Mouse (Mus musculus): ENCODE measurements around the gene Zfp654.

Zfp654 gene

DNA sequence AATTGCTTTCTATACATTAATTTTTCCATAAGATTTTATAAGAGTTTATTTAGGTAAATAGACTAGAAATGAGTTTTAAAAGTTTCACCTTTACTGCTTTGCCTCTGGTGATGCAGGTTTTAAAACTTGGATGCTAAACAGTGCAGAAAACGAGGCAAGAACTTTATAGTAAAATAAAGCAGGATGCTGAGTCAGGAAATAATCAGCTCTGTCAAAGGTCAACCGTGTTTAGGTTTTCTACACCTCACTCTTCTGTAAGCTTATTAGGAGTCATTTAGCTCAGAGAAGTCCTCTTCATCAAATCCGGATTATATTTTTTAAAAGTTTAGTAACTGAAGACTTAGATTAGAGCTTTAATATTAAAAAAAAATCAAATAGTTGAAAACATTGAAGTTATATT is 5.5 kb upstream of the Zfp654 start:
- DNase-seq (ENCODE audit: inconsistent age in 2 of 2, low spot score in 1 of 2) = no peak

DNA sequence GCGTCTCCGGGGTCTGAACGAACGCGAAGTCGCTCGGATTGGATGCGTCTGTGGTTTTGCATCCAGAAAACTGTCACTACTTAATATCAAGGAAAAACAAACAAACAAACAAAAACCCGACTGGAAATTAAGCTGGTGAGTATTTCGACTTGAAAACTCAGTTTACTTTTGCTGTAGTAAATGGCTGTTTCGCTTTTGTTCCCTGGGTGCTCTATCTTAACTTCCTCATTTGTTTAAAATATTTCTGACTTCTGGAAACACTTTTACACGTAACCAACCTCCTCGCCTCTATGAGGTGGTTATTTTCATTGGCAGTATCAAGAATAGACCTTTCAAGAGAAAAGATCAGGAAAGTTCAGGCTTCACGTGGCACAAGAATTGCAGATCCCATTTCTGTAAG is 1.4 kb upstream of the Zfp654 start:
- DNase-seq (ENCODE audit: inconsistent age in 2 of 2, low spot score in 1 of 2) = no peak

DNA sequence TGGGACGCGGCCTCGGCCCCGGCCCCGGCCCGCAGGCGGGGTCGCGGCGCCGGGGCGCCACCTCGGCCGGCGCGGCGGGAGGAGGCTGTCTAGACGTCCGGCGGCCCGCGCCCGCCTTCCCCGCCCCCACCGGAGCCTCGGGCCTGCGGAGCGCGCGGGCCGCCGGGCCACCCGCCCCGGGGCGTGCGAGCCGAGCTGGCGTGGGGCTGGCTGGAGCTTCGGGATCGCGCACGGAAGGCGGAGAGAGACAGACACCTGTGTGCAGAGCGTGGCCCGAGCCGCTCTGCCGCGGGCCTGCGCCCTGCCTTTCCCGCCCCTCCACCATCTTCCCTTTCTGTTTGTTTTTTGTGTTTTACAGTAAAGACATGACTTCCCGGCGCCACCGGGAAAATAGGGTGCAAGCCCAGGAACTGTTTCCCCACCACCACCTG is 1.0 kb upstream of the Zfp654 start:
- DNase-seq (ENCODE audit: inconsistent age in 2 of 2, low spot score in 1 of 2) = peak; percentile 74 to 85

DNA sequence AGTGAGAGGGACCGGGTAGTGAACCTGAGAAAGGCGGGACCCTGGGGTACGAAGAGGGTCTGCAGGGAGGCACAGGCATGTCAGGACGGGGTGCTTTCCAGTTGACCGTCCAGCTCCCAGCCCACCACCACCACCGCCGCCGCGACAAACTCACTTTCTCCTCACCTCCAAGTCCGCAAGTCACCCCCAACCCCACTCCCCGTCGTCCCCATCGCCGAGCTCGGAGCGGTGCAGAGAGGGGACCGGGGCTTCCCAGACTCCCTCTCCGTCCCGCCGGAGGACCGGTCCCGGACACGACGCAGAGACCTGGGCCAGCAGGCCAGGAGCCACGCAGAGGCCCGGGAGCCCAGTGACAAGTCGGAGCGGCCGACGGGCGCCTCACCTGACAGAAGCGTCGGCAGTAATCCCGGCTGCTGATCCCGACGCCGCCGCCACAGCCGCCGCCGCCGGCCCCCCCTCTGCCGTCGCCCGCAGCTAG is 328 bp downstream of the Zfp654 start:
- DNase-seq (ENCODE audit: inconsistent age in 2 of 2, low spot score in 1 of 2) = no peak

DNA sequence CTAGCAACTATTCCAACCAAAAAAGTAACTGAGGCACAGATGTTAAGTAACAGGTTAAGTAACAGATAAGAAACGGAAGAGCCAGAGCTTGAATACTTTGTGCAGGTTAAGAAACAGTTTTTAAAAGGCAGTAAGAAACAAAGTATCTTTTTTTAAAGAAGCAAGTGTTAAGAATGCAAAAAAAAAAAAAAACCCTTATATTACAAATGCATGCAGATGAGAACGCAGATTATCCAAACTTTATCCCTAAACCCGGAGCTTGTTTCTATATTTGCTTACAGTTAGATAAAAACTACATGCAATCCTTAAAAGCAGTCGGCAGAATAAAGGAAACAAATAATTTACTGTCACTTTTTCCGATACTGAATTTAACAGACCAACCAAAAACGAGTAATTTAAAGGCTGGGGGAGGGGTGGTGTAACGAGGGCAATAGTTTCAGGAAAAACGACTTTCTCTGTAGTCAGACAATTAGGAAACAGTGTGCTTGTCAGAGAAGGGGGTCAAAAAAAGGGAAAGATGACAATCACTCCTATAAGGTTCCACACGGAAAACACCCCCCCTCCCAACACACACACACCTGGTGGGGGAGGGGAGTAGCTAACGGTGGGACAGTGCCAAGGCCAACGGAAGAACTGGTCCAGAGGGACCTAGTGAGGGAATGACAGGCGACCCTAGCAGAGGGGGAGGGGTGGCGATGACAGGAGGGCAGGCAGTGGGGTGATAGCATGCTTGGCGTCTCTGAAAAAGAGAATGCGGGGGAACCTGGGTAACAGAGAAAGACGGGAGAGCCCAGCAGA is 966 bp downstream of the Zfp654 start:
- DNase-seq (ENCODE audit: inconsistent age in 2 of 2, low spot score in 1 of 2) = peak; percentile 72 to 85

DNA sequence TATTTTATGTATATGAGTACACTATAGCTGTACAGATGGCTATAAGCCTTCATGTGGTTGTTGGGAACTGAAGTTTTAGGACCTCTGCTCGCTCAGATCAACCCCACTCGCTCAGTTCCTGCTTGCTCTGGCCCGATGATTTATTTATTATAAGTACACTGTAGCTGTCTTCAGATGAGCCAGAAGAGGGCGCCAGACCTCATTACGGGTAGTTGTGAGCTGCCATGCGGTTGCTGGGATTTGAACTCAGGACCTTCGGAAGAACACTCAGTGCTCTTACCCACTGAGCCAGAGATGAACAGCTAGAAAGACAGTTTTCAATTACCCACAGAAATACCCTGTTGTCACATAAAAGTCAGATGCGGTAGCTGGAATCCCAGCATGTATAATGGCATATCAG is 5.5 kb downstream of the Zfp654 start:
- DNase-seq (ENCODE audit: inconsistent age in 2 of 2, low spot score in 1 of 2) = no peak

DNA sequence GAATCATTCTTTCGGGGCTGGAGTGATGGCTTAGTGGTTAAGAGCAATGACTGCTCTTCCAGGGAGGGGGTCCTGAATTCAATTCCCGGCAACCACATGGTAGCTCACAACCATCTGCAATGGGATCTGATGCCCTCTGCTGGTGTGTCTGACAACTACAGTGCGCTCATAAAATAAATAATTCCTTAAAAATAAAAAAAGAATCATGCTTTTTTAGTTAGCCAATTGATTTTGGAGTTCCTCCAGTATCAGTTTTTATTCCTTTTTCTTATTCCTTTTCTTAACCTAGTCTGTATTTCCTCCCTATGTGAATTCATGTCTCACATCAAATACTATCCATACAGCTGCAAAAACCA is 9.1 kb downstream of the Zfp654 start:
- DNase-seq (ENCODE audit: inconsistent age in 2 of 2, low spot score in 1 of 2) = no peak

DNA sequence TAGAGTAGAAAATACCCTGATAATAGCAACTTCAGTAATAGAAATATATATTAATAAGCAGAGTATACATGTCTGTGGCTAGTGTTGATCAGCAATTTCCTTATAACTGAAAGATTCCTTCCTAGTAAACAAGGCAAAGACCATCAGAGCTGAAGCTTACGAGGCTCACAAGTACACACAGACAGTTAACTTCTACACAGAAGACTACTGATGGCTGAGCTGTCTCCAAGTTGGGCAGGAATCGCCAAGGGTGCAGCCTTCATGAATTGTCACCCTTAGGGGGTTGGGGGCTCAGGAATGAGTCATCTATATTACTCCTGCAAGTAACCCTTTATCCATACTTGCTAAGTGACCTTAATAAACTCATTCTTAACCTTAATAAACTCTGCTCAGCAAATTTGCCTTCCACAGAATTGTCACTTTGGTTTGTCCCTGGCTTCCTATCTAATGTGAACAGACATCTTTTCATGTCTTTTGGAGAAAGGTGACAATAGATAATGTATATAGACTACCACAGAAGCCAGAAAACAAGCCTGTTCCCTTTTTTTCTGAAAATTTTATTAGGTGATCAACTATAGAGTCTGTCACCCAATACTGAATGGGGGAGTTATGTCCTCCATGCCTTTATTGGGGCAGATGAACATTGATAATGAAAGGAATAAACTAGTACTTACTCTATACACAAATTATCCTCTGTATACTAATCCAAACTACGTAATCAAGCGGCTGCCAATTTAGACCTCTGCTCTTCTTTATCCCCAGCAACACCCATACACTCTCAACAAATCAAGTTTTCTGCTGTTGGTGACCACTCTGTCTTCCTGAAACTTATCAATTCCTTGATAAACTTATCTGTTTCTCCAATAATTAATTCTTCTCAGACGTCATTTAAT is 9.7 kb downstream of the Zfp654 start:
- DNase-seq (ENCODE audit: inconsistent age in 2 of 2, low spot score in 1 of 2) = no peak

DNA sequence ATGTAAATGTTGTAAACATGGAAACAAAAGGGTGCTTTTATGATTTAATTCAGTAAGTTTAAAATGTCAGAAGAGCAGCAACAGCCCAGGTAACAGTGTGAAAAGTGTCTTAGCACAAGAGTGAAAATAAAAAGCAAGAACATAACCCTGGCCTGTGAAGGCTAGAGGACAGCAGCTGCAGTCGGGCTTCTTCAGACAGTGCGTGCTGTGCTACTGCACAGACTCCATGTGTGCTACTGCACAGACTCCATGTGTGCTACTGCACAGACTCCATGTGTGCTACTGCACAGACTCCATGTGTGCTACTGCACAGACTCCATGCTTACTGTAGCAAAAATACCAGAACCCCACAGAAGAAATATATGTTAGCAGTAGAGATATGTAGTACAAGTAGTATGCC is 14.7 kb downstream of the Zfp654 start:
- peak in 1 of 2 experiments; percentile 52 for DNase-seq (ENCODE audit: inconsistent age in 2 of 2, low spot score in 1 of 2)

DNA sequence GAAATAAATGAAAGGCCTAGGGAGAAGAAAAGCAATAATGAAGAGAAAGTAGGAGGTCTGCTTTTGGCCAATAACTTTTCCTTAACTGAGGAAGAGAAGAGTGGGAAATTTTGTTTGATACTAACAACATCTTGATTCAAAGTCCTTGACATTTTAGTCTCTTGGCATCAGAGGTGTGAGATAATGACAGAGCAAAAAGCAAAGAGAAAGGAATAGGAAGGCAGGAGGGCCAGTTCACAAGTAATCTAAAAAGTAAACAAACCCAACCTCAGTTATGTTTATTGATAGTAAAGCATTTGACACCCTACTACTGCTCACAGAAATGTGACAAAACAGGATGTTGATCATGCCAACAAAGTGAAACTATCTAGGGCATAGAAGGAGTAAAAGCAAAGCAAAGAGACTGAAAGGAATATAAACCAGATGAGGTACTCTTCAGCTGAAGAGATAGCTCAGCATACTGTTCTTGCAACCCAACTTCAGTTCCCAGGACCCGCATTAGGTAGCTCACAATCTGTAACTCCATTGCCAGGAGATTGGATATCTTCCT is 15.4 kb downstream of the Zfp654 start:
- DNase-seq (ENCODE audit: inconsistent age in 2 of 2, low spot score in 1 of 2) = peak in 1 of 2 experiments; percentile 89

DNA sequence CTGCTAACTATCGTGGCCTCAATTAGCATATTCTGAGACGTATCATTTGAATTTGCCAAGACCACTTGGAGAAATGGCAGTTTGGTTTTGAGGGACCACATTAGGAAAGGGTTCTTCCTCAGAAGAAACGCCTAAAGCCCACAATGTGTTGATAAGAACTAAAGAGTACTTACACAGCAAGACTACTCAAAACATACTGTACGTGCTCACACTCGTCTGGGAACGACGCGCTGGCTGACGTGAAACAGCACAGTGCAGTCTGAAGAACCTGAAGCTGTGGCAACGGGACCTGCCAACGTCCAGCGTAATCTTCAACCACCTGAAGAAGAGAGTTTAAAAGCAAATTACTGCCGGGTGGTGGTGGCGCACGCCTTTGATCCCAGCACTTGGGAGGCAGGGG is 21.2 kb downstream of the Zfp654 start:
- DNase-seq (ENCODE audit: inconsistent age in 2 of 2, low spot score in 1 of 2) = no peak

DNA sequence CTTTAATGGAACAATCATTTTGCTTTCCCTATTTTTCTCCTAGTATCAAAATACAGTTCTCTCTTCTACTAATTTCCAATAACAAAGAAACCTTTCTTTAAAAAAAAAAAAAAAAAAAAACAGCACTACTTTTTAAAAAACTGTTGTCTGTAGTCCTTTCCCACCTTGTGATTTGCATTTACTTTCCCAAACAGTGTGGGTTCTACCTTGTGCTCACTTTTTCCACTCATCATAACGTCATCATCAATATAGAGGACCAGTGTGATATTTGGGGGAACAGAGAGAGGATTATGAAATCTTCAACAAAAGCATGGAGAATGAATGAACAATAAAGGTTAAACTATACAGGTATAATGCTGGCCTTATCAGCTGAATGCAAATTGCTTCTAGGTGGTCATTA is 27.0 kb downstream of the Zfp654 start:
- DNase-seq (ENCODE audit: inconsistent age in 2 of 2, low spot score in 1 of 2) = no peak

DNA sequence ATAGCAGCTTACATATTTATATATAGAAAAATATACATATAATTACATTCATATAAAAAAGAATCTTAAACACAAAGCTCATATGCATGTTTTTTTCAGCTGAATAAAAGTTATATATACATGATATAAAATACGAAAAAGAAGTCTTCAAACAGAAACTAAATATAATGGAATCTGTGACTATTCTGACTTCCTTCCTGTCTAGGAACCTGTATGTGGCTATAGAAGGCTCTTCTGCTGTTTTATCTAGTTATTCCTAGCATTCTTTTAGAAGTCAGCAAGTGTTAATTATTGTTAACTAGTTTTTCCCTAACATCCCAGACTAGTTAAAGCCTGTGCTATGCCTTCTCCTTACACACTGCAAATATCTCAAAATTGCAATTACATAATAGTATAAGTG is 27.6 kb downstream of the Zfp654 start:
- no peak for DNase-seq (ENCODE audit: inconsistent age in 2 of 2, low spot score in 1 of 2)

DNA sequence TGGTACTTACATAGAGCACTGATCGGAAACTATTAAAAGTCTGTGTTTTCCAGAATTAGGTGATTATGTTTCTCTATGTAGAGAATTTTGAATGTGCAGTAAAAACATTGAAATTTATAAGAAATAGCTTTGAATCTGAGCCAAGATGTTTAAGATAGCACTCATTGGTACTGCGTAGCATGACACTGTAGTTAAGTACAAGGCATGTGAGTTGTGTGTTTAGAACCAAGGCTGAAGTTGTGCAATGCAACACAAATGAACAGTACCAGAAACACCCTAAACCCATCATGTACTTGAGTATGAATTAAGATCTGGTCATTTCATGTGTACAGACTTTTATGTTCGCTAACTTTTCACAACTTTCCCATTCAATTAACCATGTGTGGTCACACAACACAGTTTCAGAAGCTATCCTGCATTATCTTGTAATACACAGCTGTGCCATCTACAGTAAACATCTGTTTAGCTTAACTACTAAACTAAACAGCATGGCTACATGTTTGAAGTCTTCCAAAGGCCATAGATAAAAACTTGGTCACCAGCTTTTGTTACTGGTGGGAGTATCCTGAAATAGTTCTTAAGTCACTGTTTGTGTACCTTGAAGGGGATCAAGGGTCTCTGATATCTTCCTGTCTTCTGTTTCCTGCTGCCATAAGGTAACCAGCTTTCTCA is 34.2 kb downstream of the Zfp654 start:
- DNase-seq (ENCODE audit: inconsistent age in 2 of 2, low spot score in 1 of 2) = no peak

DNA sequence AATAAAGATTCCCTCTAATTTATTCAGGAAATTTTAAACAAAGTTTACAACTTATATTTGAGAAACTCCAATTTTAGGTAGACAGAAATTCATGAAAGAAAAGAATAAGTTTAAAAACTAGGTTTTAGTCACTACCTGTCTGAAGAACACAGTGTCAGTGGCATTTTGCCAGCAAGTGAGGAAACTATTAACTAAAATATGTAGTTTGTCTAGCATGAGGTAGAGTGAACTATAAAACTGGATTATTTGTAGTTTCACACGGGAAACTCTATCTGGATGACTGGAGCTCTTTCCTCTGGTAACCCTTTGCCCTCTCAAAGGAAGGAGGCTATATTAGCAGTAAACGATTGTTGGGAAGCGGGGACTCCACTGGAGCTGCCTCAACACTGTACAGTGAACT is 48.4 kb downstream of the Zfp654 start:
- DNase-seq (ENCODE audit: inconsistent age in 2 of 2, low spot score in 1 of 2) = no peak

DNA sequence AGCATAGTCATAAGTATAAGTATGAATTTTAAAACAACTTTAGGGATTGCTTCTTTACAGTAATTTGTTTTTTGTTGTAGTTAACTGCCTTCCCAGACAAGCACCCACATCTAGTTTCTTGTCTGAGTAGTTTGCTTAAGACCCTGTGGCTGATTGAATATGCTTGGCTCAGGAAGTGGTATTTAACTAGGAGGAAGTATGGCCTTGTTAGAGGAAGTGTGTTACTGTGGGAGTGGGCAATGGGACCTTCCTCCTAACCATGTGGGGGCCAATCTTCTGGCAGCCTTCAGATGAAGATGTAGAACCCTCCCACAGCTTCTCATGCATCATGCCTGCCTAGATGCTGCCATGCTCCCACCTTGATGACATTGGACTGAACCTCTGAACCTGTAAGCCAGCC is 49.8 kb downstream of the Zfp654 start:
- DNase-seq (ENCODE audit: inconsistent age in 2 of 2, low spot score in 1 of 2) = no peak

DNA sequence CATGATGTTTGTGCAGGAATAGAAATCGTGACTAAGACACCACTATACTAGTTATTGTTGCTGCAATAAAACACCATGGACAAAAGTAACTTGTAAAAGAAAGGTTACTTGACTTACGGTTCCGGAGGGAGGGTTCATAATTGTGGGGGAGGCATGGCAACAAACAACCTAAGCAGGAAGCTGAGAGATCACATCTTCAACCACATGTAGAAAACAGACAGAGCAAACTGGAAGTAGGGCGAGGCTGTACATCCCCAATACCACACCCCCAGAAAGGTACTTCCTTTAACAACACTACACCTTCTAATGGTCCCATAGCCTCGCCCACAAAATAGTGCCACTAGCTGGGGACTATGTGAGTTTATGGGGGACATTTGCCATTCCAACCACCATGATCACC is 51.1 kb downstream of the Zfp654 start:
- DNase-seq (ENCODE audit: inconsistent age in 2 of 2, low spot score in 1 of 2) = no peak

DNA sequence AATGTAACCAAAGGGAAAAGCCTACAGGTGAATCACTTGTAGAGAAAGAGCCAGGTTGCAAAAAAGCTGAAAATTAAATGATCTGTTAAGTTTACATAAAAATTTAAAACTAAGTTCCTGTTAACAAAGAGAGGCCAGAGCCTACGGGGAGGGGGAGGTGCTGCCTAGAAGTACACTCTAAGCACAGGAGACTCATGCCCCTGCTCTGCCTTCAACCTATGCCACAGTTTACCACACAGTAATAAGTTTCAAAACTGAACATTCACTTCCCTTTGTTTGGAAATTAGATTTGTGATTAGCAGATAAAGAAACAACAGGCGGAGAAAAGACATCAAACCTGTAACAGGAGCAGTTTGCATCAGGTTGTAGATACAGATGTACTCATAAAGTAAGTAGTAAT is 56.6 kb downstream of the Zfp654 start:
- DNase-seq (ENCODE audit: inconsistent age in 2 of 2, low spot score in 1 of 2) = no peak

DNA sequence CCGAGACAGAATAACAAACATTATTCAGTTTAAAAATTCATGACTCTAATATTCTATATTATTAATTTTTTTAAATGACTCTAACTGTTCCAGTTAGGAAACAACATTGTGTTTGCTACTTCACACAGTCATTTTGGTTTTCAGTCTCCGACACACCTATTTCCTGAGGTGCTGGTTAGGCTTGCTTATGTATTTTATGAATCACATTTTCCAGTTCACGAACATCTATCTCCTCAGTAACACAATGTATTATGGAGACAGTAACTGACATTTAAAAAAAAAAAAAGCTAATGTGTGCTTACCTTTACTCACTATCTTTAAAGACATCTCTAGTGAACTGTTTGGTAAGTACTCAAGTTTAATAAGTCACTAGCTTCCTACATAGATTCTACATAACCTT is 61.7 kb downstream of the Zfp654 start:
- DNase-seq (ENCODE audit: inconsistent age in 2 of 2, low spot score in 1 of 2) = no peak

DNA sequence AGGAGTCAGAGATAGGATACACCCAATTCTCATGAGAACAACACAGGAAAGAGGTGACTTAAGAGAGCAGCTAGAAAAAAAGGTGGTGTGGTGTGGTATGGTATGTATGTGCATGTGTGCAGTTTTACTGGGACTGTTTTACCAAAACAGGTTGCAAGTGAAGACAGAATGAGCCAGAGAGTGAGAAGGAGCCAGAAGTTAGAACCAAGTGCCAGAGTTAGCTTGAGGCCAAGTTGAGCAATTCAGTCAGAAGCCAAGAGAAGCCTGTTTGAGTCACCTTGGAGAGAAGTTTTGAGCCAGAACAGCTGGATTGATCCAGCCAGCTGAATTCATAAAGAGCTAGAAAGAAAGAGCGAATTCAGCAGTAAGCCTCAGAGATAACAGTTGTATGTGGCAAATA is 75.9 kb downstream of the Zfp654 start:
- DNase-seq (ENCODE audit: inconsistent age in 2 of 2, low spot score in 1 of 2) = peak in 1 of 2 experiments; percentile 62

DNA sequence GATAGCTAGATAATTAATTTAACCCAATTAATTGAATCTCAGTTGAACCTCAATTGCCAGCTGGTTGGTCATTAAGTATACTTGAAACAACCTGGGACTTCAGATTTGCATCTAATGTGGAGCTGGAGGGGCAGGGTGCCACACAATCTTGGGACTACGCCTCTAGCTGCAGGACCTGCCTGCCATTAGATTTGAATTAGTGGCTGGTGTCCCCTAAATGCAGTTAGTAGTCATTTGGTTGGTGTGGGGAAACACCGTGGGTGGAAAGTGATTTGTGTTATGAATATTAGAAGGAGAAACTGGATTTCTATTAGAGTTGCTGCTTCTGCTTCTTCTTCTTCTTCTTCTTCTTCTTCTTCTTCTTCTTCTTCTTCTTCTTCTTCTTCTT is 80.0 kb downstream of the Zfp654 start:
- no peak for DNase-seq (ENCODE audit: inconsistent age in 2 of 2, low spot score in 1 of 2)
